Comparison of ENCODE assay signal across 8 mouse cellular contexts in the genomic region with DNA sequence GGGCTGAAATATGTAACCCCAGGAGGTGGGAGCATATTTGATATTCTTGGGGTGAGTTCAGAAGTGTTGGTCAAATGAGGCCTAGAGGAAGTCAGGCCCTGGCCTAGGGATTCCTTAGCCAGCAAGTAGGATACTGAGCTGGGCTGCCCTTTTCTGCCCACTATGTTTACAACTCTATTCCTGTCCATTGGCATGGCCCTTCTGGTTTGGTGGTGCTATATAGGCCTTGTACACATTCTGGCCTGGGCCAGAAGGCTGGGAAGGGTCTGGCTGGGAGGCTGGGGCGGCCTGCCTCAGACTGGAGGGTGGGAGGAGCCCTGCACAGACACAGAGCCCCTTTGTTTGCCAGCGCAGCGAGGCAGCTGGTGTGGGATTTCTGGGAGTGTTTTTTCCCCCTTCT. TPM values are rescaled to one million over a fixed set of nuclear protein-coding genes. Genes with fewer than 3 reads are reported as not detected.
DNase-seq lines count a peak whose midpoint lies in the region; ATAC-seq and TF ChIP-seq lines count a peak whose summit lies in the region.

No protein-coding gene starts in this region.

- no peaks in the 10 kb centered on the region for H3K27me3 ChIP-seq in heart, embryonic 13.5 days (replicated peaks)
- no peaks in the 10 kb centered on the region for H3K27me3 ChIP-seq in forebrain, embryonic 15.5 days
- H3K27me3 ChIP-seq in midbrain, embryonic 12.5 days = no peaks in the 10 kb centered on the region

- no peak for DNase-seq in heart, postnatal 25 days (ENCODE audit: low spot score)
- DNase-seq in frontal cortex, postnatal 25 days (ENCODE audit: low spot score in 2 of 2) = no peak

- peak overlapping the region; percentile 53 for H3K27ac ChIP-seq in heart, embryonic 13.5 days (replicated peaks)
- peak overlapping the region; percentile 28 for H3K27ac ChIP-seq in bone marrow macrophage, adult 2 months (ENCODE audit: insufficient read depth, low read depth, low read length)
- peak overlapping the region; percentile 78 for H3K27ac ChIP-seq in forebrain, embryonic 15.5 days (replicated peaks)
- peak overlapping the region; percentile 73 for H3K27ac ChIP-seq in midbrain, embryonic 12.5 days (replicated peaks)

- intact Hi-C loops in heart, postnatal 25 days (cut with DNase I) = no loop called here

- no peak overlapping the region for H3K4me3 ChIP-seq in heart, embryonic 13.5 days
- no peak overlapping the region for H3K4me3 ChIP-seq in bone marrow macrophage, adult 2 months (ENCODE audit: insufficient read depth, low read length)
- H3K4me3 ChIP-seq in forebrain, embryonic 15.5 days = no peak overlapping the region
- no peak overlapping the region for H3K4me3 ChIP-seq in midbrain, embryonic 12.5 days

- TF ChIP-seq CTCF in bone marrow macrophage, adult 2 months (IDR thresholded peaks at IDR 0.05; ENCODE audit: low read depth, low read length) = no peak

- TF ChIP-seq POLR2A in bone marrow macrophage, adult 2 months (IDR thresholded peaks at IDR 0.05; ENCODE audit: borderline replicate concordance, low read depth, low read length) = no peak

- no peaks in the 10 kb centered on the region for H3K9me3 ChIP-seq in heart, embryonic 13.5 days
- no peaks in the 10 kb centered on the region for H3K9me3 ChIP-seq in forebrain, embryonic 15.5 days
- H3K9me3 ChIP-seq in midbrain, embryonic 12.5 days = no peaks in the 10 kb centered on the region

- peak overlapping the region; percentile 9; the same call in 1 of the 2 replicates for H3K9ac ChIP-seq in heart, embryonic 13.5 days
- H3K9ac ChIP-seq in forebrain, embryonic 15.5 days (replicated peaks) = no peak overlapping the region
- no peak overlapping the region; the same call in 1 of the 2 replicates for H3K9ac ChIP-seq in midbrain, embryonic 12.5 days (replicated peaks)

- peaks cover 63% of the 10 kb centered on the region for H3K4me1 ChIP-seq in heart, embryonic 13.5 days
- peaks cover 86% of the 10 kb centered on the region for H3K4me1 ChIP-seq in bone marrow macrophage, adult 2 months (ENCODE audit: control insufficient read depth, insufficient read depth, low read length)
- peaks cover 45% of the 10 kb centered on the region for H3K4me1 ChIP-seq in forebrain, embryonic 15.5 days
- H3K4me1 ChIP-seq in midbrain, embryonic 12.5 days = peaks cover 60% of the 10 kb centered on the region

- WGBS in heart, embryonic 13.5 days = 54% methylated on average over 3 of the region's 3 CpGs
- WGBS in forebrain, embryonic 15.5 days = 4% methylated on average over 3 of the region's 3 CpGs
- WGBS in midbrain, embryonic 12.5 days = 4% methylated on average over 3 of the region's 3 CpGs

- no peak for ATAC-seq in heart, embryonic 13.5 days (ENCODE audit: extremely low read depth, insufficient number of reproducible peaks, low FRiP score, low TSS enrichment)
- peak; percentile 83 for ATAC-seq in forebrain, embryonic 15.5 days (replicated peaks)
- ATAC-seq in midbrain, embryonic 12.5 days (ENCODE audit: low FRiP score, low read depth) = peak; percentile 87
- ATAC-seq in erythroblast, adult 5-6 weeks (replicated peaks; ENCODE audit: low FRiP score, poor library complexity, severe bottlenecking) = no peak
- no peak for ATAC-seq in megakaryocyte progenitor cell, adult 5-6 weeks (replicated peaks; ENCODE audit: poor library complexity)

- no peaks in the 10 kb centered on the region for H3K36me3 ChIP-seq in heart, embryonic 13.5 days
- H3K36me3 ChIP-seq in forebrain, embryonic 15.5 days = no peaks in the 10 kb centered on the region
- H3K36me3 ChIP-seq in midbrain, embryonic 12.5 days = no peaks in the 10 kb centered on the region

- no peak overlapping the region for H3K4me2 ChIP-seq in heart, embryonic 13.5 days
- H3K4me2 ChIP-seq in forebrain, embryonic 15.5 days (replicated peaks) = no peak overlapping the region
- no peak overlapping the region for H3K4me2 ChIP-seq in midbrain, embryonic 12.5 days (replicated peaks)

RNA-seq across cellular contexts. Expression of a gene that starts 15.1 kb away (rescaled TPM):
- 24.4 and 25.8 TPM in 2 replicates for polyA plus RNA-seq in heart, embryonic 13.5 days (2015; fragmentation: Nextera tagmentation; extraction: Ambion mirVana)
- 10 to 100 TPM; 27.4 to 30.6 TPM for total RNA-seq in heart, postnatal 25 days (2021)
- 86.4 and 97.4 TPM in 2 replicates for polyA plus RNA-seq in bone marrow macrophage, adult 2 months (2012; ENCODE audit: insufficient read depth, insufficient read length, missing spikeins)
- polyA plus RNA-seq in forebrain, embryonic 15.5 days (2015; fragmentation: Nextera tagmentation; extraction: Ambion mirVana) = 55.6 and 63.3 TPM in 2 replicates
- polyA plus RNA-seq in midbrain, embryonic 12.5 days (2016; fragmentation: Nextera tagmentation; extraction: Ambion mirVana) = 43.0 and 47.7 TPM in 2 replicates
- total RNA-seq in erythroblast, adult 5-6 weeks (2015; ENCODE audit: low replicate concordance) = 250 and 267 TPM in 2 replicates
- total RNA-seq in erythroblast, adult 5-6 weeks (2017; ENCODE audit: low replicate concordance) = 332 and 572 TPM in 2 replicates
- 4.6 and 5.7 TPM in 2 replicates for total RNA-seq in megakaryocyte progenitor cell, adult 5-6 weeks (2015)
- total RNA-seq in megakaryocyte progenitor cell, adult 5-6 weeks (2017) = 7.8 and 8.7 TPM in 2 replicates

RNA-seq across cellular contexts. Expression of a gene that starts 55.7 kb away (rescaled TPM):
- polyA plus RNA-seq in heart, embryonic 13.5 days (2015; fragmentation: Nextera tagmentation; extraction: Ambion mirVana) = 0.24 and 0.47 TPM in 2 replicates
- total RNA-seq in heart, postnatal 25 days (2021) = 1 to 10 TPM; 4.2 to 5.2 TPM
- not detected in 2 replicates for polyA plus RNA-seq in bone marrow macrophage, adult 2 months (2012; ENCODE audit: insufficient read depth, insufficient read length, missing spikeins)
- polyA plus RNA-seq in forebrain, embryonic 15.5 days (2015; fragmentation: Nextera tagmentation; extraction: Ambion mirVana) = 0.09 and 0.11 TPM in 2 replicates
- 0.20 and 0.27 TPM in 2 replicates for polyA plus RNA-seq in midbrain, embryonic 12.5 days (2016; fragmentation: Nextera tagmentation; extraction: Ambion mirVana)
- not detected in 2 replicates for total RNA-seq in erythroblast, adult 5-6 weeks (2015; ENCODE audit: low replicate concordance)
- total RNA-seq in erythroblast, adult 5-6 weeks (2017; ENCODE audit: low replicate concordance) = not detected in 2 replicates
- not detected in 2 replicates for total RNA-seq in megakaryocyte progenitor cell, adult 5-6 weeks (2015)
- not detected in 2 replicates for total RNA-seq in megakaryocyte progenitor cell, adult 5-6 weeks (2017)

Comparison
In these comparisons a context has a peak if more than half of its experiments do, and no peak if none do; other contexts are left out.
1. ATAC-seq: peak in forebrain, embryonic 15.5 days (single experiment) and midbrain, embryonic 12.5 days (single experiment); none in heart, embryonic 13.5 days (single experiment), erythroblast, adult 5-6 weeks (single experiment) and megakaryocyte progenitor cell, adult 5-6 weeks (single experiment).
2. H3K27ac ChIP-seq: peak in every context shown above with its lines; median percentile 78 in forebrain, embryonic 15.5 days; 73 in midbrain, embryonic 12.5 days; 53 in heart, embryonic 13.5 days; 28 in bone marrow macrophage, adult 2 months.